Mouse (Mus musculus) forebrain, postnatal 0 days (tissue): Measurements from ENCODE around the gene Scaf8. TPM values are rescaled to one million over a fixed set of nuclear protein-coding genes. Genes with fewer than 3 reads are reported as not detected.
"Not testable (repeated sequence)": the region's sequence is repeated elsewhere in the genome, so short reads cannot be mapped to it uniquely, and the experiment has no call there.

Source experiments
- ATAC-seq: fragments of 200-750 bp; cut with Nextera tagmentation; 2 replicates; pipeline ENCODE4 v1.8.0; 2017; ENCODE audit warnings: mild to moderate bottlenecking, moderate library complexity
- DNase-seq: peaks from one replicate; pipeline ENCODE4 v3.0.0-alpha.2; 2015
- H3K27ac ChIP-seq: fragments of 300-500 bp; sonication (generic); 2 replicates; pipeline ENCODE4 v1.5.1; 2014; ENCODE audit warnings: low read depth, mild to moderate bottlenecking, antibody characterized with exemption, low read length, moderate library complexity, mixed read lengths
- H3K27me3 ChIP-seq: fragments of 300-500 bp; sonication (generic); 2 replicates; pipeline ENCODE4 v1.6.1; 2014; ENCODE audit warnings: mild to moderate bottlenecking, low read length, mixed read lengths; ENCODE audit not compliant: insufficient read depth
- H3K36me3 ChIP-seq: fragments of 300-500 bp; sonication (generic); 2 replicates; pipeline ENCODE4 v1.6.1; 2014; ENCODE audit warnings: mild to moderate bottlenecking, moderate library complexity; ENCODE audit not compliant: insufficient read depth
- H3K4me1 ChIP-seq: fragments of 300-500 bp; sonication (generic); 2 replicates; pipeline ENCODE4 v1.6.1; 2014; ENCODE audit warnings: antibody characterized with exemption; ENCODE audit not compliant: insufficient read depth
- H3K4me2 ChIP-seq: fragments of 300-500 bp; sonication (generic); 2 replicates; pipeline ENCODE4 v1.6.1; 2014; ENCODE audit warnings: low read depth, mild to moderate bottlenecking, moderate library complexity
- H3K4me3 ChIP-seq: fragments of 300-500 bp; sonication (generic); 2 replicates; pipeline ENCODE4 v1.5.1; 2014; ENCODE audit warnings: low read depth, low read length, mixed read lengths
- H3K9ac ChIP-seq: fragments of 300-500 bp; sonication (generic); 2 replicates; pipeline ENCODE4 v1.6.1; 2014; ENCODE audit warnings: mild to moderate bottlenecking
- H3K9me3 ChIP-seq: fragments of 300-500 bp; sonication (generic); 2 replicates; pipeline ENCODE4 v1.6.1; 2016; ENCODE audit warnings: low read length
- CTCF ChIP-seq: sonication (generic); IDR thresholded peaks from 2 replicates; pipeline ENCODE4 v1.5.1; 2016; ENCODE audit warnings: antibody characterized with exemption, control low read depth, low read depth
- WGBS: fragments of 180-500 bp; shearing (Covaris S2); extraction: QIAGEN DNeasy Blood & Tissue Kit; methylation state at CpG from one replicate; pipeline ENCODE4 v1.1.7; 2014; 5-methylcytosine and 5-hydroxymethylcytosine counted together
- polyA plus RNA-seq: library from polyadenylated mRNA; unstranded; fragments of >200 nt; fragmentation: Nextera tagmentation; extraction: Ambion mirVana; gene quantifications from 2 replicates; pipeline ENCODE4 v1.2.1, GENCODE M21; 2015
- total RNA-seq: library from RNA; depleted of rRNA; stranded (reverse); fragments of >200 nt; gene quantifications from 2 replicates; pipeline ENCODE4 v1.2.3, GENCODE M21; 2014

Gene Scaf8
- total and polyA plus RNA-seq, 2 experiments from 2014 or later, result 15.6 to 65.8 TPM

DNA sequence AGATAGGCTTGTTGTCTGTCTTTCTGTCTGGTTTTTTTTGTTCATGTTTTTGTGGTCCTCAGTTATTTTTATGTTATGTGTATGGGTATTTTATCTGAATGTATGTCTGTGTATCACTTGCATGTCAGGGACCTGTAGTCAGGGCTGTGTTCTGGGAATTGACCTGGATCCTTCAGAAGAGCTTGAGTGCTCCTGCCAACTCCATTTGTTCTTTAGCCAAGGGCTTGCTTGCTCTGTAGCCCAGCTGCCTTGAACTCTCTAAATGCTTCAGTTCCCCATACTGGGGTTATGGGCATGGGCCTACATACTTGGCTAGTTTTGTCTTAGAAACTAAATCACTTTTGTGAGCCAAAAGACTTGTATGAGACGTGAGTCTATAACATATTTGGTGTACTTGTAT lies 13.9 kb downstream of the Scaf8 start:
- Histone ChIP-seq H3K9me3 (no peaks in the 10 kb centered on the region), H3K4me1 (no peaks in the 10 kb centered on the region), H3K4me3 (no peak overlapping the region), H3K36me3 (peaks cover 11% of the 10 kb centered on the region; the same call in 1 of the 2 replicates), H3K4me2 (no peak overlapping the region), H3K27ac (no peak overlapping the region), H3K9ac (no peak overlapping the region), H3K27me3 (no peaks in the 10 kb centered on the region)
- no peak for TF ChIP-seq CTCF
- ATAC-seq, result no peak
- DNase-seq, result no peak
- 78% methylated on average over 1 of the region's 1 CpGs for WGBS

- H3K4me2 ChIP-seq, result no peak overlapping the region
- no peak overlapping the region for H3K9ac ChIP-seq
- H3K4me1 ChIP-seq, result no peaks in the 10 kb centered on the region
- DNase-seq, result no peak
- no peak for ATAC-seq
- H3K27me3 ChIP-seq, result no peaks in the 10 kb centered on the region
- no peak overlapping the region for H3K27ac ChIP-seq
- TF ChIP-seq CTCF, result no peak
- H3K9me3 ChIP-seq, result no peaks in the 10 kb centered on the region
- 91% methylated on average over 3 of the region's 3 CpGs for WGBS
- no peak overlapping the region for H3K4me3 ChIP-seq
- H3K36me3 ChIP-seq, result peaks cover 11% of the 10 kb centered on the region; the same call in 1 of the 2 replicates
Measured at GRCm38 (mm10) chr17:3129791-3130190, 15.0 kb downstream of the Scaf8 start.

DNA sequence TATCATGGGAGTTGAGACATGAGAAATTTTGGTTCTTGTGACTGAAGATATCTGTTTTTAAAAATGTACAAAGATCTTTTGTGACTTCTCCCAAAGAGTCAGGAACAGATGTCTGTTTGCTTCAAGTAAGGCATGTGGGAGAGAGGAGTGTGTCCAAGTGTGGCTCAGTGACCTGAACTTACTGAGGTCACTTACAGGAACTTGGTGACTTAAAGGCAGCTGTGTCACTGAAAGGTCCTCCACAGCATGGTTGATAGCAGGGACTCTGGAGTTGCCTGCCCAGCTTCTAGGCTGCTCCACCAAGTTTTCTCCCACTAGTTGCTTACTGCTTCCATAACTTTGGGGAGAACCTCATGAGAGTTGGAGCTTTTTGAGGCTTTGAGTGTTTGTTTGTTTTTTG lies 20.6 kb downstream of the Scaf8 start:
- Histone ChIP-seq H3K9me3 (no peaks in the 10 kb centered on the region), H3K9ac (no peak overlapping the region), H3K27ac (no peak overlapping the region), H3K27me3 (no peaks in the 10 kb centered on the region), H3K4me2 (no peak overlapping the region), H3K4me3 (no peak overlapping the region), H3K4me1 (no peaks in the 10 kb centered on the region), H3K36me3 (peaks cover 7% of the 10 kb centered on the region; the same call in 1 of the 2 replicates)
- DNase-seq (no peak), ATAC-seq (no peak)
- no peak for TF ChIP-seq CTCF

- Histone ChIP-seq H3K27me3 (no peaks in the 10 kb centered on the region), H3K36me3 (peaks cover 4% of the 10 kb centered on the region; the same call in 1 of the 2 replicates), H3K9ac (no peak overlapping the region), H3K4me3 (no peak overlapping the region), H3K27ac (no peak overlapping the region), H3K4me2 (no peak overlapping the region), H3K4me1 (no peaks in the 10 kb centered on the region), H3K9me3 (no peaks in the 10 kb centered on the region)
- no peak for DNase-seq
- no peak for ATAC-seq
- 91% methylated on average over 7 of the region's 7 CpGs for WGBS
- no peak for TF ChIP-seq CTCF
Measured at GRCm38 (mm10) chr17:3136127-3136526, 21.4 kb downstream of the Scaf8 start.

DNA sequence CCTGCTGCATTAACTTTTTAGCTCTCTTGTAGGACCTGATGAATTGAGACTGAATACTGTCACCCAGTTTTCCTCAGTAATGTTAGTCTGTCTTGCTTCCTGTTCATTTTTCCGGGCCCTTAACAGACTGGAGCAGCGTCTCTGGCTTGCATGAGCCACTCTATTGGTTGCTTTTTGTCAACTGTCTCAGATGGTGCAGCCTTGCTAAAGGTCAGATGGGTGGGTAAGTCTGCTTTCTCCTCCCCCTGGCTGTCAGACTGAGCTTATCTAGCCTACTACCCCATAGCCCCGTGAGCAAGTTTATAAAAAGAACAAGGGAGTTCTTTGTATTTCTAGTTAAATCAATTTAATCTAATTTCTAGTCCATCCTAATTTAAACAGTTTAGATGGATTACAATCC lies 23.6 kb downstream of the Scaf8 start:
- no peaks in the 10 kb centered on the region for H3K4me1 ChIP-seq
- WGBS, result 62% methylated on average over 3 of the region's 3 CpGs
- H3K4me3 ChIP-seq, result no peak overlapping the region
- no peak overlapping the region for H3K9ac ChIP-seq
- DNase-seq, result no peak
- no peak overlapping the region for H3K4me2 ChIP-seq
- H3K36me3 ChIP-seq, result no peaks in the 10 kb centered on the region
- no peak for ATAC-seq
- no peaks in the 10 kb centered on the region for H3K9me3 ChIP-seq
- no peak overlapping the region for H3K27ac ChIP-seq
- no peaks in the 10 kb centered on the region for H3K27me3 ChIP-seq
- TF ChIP-seq CTCF, result no peak

DNA sequence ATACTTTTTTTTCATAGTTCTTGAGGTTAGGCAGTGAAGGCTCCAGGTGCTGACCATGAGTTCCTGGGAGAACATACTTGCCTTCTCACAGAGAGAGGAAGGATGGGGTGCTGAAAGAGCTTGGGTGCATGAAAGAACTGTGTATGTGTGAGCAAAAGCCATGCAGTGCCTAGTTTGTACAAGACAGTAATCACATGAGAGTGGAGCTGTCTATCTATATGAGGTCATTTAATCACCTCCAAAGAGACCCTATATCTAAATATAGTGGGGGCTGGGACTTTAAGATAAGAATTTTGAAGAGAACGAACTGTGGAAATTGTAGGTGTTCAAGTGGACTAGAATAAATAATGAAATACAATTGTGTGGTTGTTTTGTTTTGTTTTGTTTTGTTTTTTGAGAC lies 25.3 kb downstream of the Scaf8 start:
- no peak overlapping the region for H3K27ac ChIP-seq
- H3K9me3 ChIP-seq, result no peaks in the 10 kb centered on the region
- no peaks in the 10 kb centered on the region for H3K27me3 ChIP-seq
- WGBS, result 91% methylated on average over 1 of the region's 1 CpGs
- no peak overlapping the region for H3K4me2 ChIP-seq
- H3K4me3 ChIP-seq, result no peak overlapping the region
- H3K9ac ChIP-seq, result no peak overlapping the region
- H3K4me1 ChIP-seq, result no peaks in the 10 kb centered on the region
- no peak for TF ChIP-seq CTCF
- H3K36me3 ChIP-seq, result no peaks in the 10 kb centered on the region
- no peak for ATAC-seq
- DNase-seq, result no peak

- TF ChIP-seq CTCF, result no peak
- WGBS, result 94% methylated on average over 1 of the region's 1 CpGs
- no peaks in the 10 kb centered on the region for H3K27me3 ChIP-seq
- no peaks in the 10 kb centered on the region for H3K9me3 ChIP-seq
- DNase-seq (no peak), ATAC-seq (no peak)
- no peak overlapping the region for H3K9ac ChIP-seq
- no peak overlapping the region for H3K4me3 ChIP-seq
- H3K27ac ChIP-seq, result no peak overlapping the region
- no peaks in the 10 kb centered on the region for H3K4me1 ChIP-seq
- H3K4me2 ChIP-seq, result no peak overlapping the region
- peaks cover 8% of the 10 kb centered on the region for H3K36me3 ChIP-seq
Measured at GRCm38 (mm10) chr17:3148853-3149252, 34.1 kb downstream of the Scaf8 start.

DNA sequence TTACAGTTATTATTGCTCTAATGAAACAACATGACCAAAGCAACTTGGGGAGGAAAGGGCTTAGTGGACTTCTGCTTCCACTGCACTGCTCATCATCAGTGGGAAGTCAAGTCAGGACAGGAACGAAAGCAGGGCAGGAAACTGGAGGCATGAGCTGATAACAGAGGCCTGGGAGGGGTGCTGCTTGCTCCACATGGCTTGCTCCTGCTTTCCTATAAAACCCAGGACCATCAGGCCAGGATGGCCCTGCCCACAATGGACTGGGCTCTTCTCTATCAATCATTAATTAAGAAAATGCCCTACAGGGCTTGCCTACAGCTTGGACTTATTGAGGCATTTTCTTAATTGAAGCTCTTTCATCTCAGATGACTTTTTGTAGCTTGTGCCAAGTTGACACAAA lies 34.8 kb downstream of the Scaf8 start:
- Histone ChIP-seq H3K9me3 (no peaks in the 10 kb centered on the region), H3K9ac (no peak overlapping the region), H3K27me3 (no peaks in the 10 kb centered on the region), H3K4me3 (no peak overlapping the region), H3K36me3 (peaks cover 8% of the 10 kb centered on the region), H3K4me2 (no peak overlapping the region), H3K4me1 (no peaks in the 10 kb centered on the region), H3K27ac (no peak overlapping the region)
- TF ChIP-seq CTCF, result no peak
- no peak for ATAC-seq
- no peak for DNase-seq
- WGBS, result 76% methylated on average over 1 of the region's 1 CpGs

DNA sequence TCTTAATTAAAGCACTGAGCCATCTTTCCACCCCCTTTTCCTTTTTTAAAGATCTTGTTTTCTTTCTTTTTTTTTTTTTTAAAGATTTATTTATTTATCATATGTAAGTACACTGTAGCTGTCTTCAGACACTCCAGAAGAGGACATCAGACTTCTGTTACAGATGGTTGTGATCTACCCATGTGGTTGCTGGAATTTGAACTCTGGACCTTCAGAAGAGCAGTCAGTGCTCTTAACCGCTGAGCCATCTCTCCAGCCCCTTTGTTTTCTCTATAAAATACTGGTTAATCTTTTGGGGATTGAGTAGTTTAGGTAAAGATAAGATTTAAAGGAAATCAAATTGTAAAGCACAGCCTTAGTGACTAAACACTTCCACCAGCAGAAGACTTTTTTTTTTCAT lies 35.9 kb downstream of the Scaf8 start:
- ATAC-seq, H3K9me3 ChIP-seq, H3K4me2 ChIP-seq, H3K4me1 ChIP-seq, H3K4me3 ChIP-seq, DNase-seq, H3K9ac ChIP-seq, H3K36me3 ChIP-seq, H3K27me3 ChIP-seq, H3K27ac ChIP-seq: not testable (repeated sequence)
- WGBS, result 88% methylated on average over 1 of the region's 1 CpGs
